Mouse (Mus musculus) CH12.LX (cell line): ENCODE measurements around the gene Chst15. TPM values are rescaled to one million over a fixed set of nuclear protein-coding genes. Genes with fewer than 3 reads are reported as not detected.

Source experiments
- DNase-seq: peaks from one replicate; pipeline ENCODE4 v3.0.0-alpha.2; 2013; ENCODE audit errors: extremely low read depth
- H3K27ac ChIP-seq: 2 replicates; pipeline ENCODE4 v1.5.1; 2012; ENCODE audit warnings: low read depth, mild to moderate bottlenecking, control low read depth, moderate library complexity; ENCODE audit not compliant: insufficient read depth
- H3K27me3 ChIP-seq: replicated peaks from 2 replicates; pipeline ENCODE3; 2012; ENCODE audit warnings: inconsistent platforms
- H3K36me3 ChIP-seq, 2 experiments: replicated peaks in 1 of 2; 2 replicates each; pipeline versions ENCODE3 to v1.6.1; 2012; ENCODE audit warnings: inconsistent platforms in 1 of 2, low read length in 1 of 2, mild to moderate bottlenecking in 1 of 2, mixed read lengths in 1 of 2, moderate library complexity in 1 of 2; ENCODE audit not compliant: control insufficient read depth in 1 of 2, insufficient read depth in 1 of 2
- H3K4me1 ChIP-seq, 2 experiments: 2 replicates each; pipeline ENCODE4 v1.6.1; 2012; ENCODE audit warnings: inconsistent platforms in 1 of 2, moderate library complexity in 1 of 2; ENCODE audit not compliant: insufficient read depth in 2 of 2, control insufficient read depth in 1 of 2
- H3K4me2 ChIP-seq: 2 replicates; pipeline ENCODE4 v1.6.1; 2012; ENCODE audit warnings: low read depth, mild to moderate bottlenecking, control low read depth; ENCODE audit not compliant: poor library complexity, insufficient read depth, severe bottlenecking
- H3K4me3 ChIP-seq, 3 experiments: fragments of 150-350 bp in 1 of 3; sonication (generic) in 1 of 3; replicated peaks in 1 of 3; 2 replicates each; pipeline versions ENCODE3 to v1.5.1; 2011 to 2012; ENCODE audit warnings: low read depth in 2 of 3, low read length in 2 of 3, mild to moderate bottlenecking in 2 of 3, moderate library complexity in 2 of 3, control low read depth in 1 of 3, improper control_type of control experiment in 1 of 3, inconsistent platforms in 1 of 3, mixed read lengths in 1 of 3; ENCODE audit not compliant: poor library complexity in 1 of 3
- H3K79me2 ChIP-seq: replicated peaks from 2 replicates; pipeline ENCODE4 v1.6.1; 2012; ENCODE audit warnings: mild to moderate bottlenecking, moderate library complexity; ENCODE audit not compliant: control insufficient read depth, poor library complexity, insufficient read depth, severe bottlenecking; ENCODE audit errors: extremely low read depth
- H3K9ac ChIP-seq: 2 replicates; pipeline ENCODE4 v1.6.1; 2012; ENCODE audit warnings: low read depth, mild to moderate bottlenecking, control low read depth, moderate library complexity; ENCODE audit not compliant: insufficient read depth
- H3K9me3 ChIP-seq: replicated peaks from 2 replicates; pipeline ENCODE3; 2012; ENCODE audit warnings: low read length, inconsistent platforms, mixed read lengths
- BHLHE40 ChIP-seq: IDR thresholded peaks from 2 replicates; pipeline ENCODE4 v1.6.1; 2011; ENCODE audit warnings: mild to moderate bottlenecking, low read depth, low read length, improper control_type of control experiment
- CHD2 ChIP-seq: IDR thresholded peaks from 2 replicates; pipeline ENCODE4 v1.6.1; 2011; ENCODE audit warnings: low read length, improper control_type of control experiment
- CTCF ChIP-seq, 2 experiments: IDR thresholded peaks in 1 of 2; conservative IDR thresholded peaks in 1 of 2; 2 replicates each; pipeline ENCODE4 v1.5.1; 2011 to 2012; ENCODE audit warnings: low read depth in 2 of 2, low read length in 2 of 2, improper control_type of control experiment in 1 of 2, inconsistent platforms in 1 of 2, mild to moderate bottlenecking in 1 of 2, moderate library complexity in 1 of 2
- E2F4 ChIP-seq: IDR thresholded peaks from 2 replicates; pipeline ENCODE4 v1.6.1; 2011; ENCODE audit warnings: low read depth, low read length, improper control_type of control experiment; ENCODE audit not compliant: insufficient replicate concordance
- ELF1 ChIP-seq: IDR thresholded peaks from 2 replicates; pipeline ENCODE4 v1.6.1; 2014; ENCODE audit warnings: low read depth, mild to moderate bottlenecking, inconsistent platforms, low read length, improper control_type of control experiment
- EP300 ChIP-seq: IDR thresholded peaks from 2 replicates; pipeline ENCODE4 v1.6.1; 2011; ENCODE audit warnings: low read length, improper control_type of control experiment
- ETS1 ChIP-seq: conservative IDR thresholded peaks from 2 replicates; pipeline ENCODE4 v1.6.1; 2012; ENCODE audit warnings: low read depth, mild to moderate bottlenecking, inconsistent platforms, low read length, improper control_type of control experiment, moderate library complexity
- GABPA ChIP-seq: IDR thresholded peaks from 2 replicates; pipeline ENCODE4 v1.6.1; 2012; ENCODE audit warnings: low read depth, low read length, improper control_type of control experiment, inconsistent platforms; ENCODE audit not compliant: insufficient replicate concordance
- IRF4 ChIP-seq: IDR thresholded peaks from 2 replicates; pipeline ENCODE4 v1.6.1; 2014; ENCODE audit warnings: low read depth, mild to moderate bottlenecking, inconsistent platforms, low read length, improper control_type of control experiment
- JUN ChIP-seq: IDR thresholded peaks from 2 replicates; pipeline ENCODE4 v1.6.1; 2011; ENCODE audit warnings: low read depth, mild to moderate bottlenecking, low read length, improper control_type of control experiment, moderate library complexity; ENCODE audit not compliant: insufficient read depth
- JUND ChIP-seq: conservative IDR thresholded peaks from 2 replicates; pipeline ENCODE4 v1.6.1; 2011; ENCODE audit warnings: low read depth, low read length, improper control_type of control experiment
- KAT2A ChIP-seq: IDR thresholded peaks from 2 replicates; pipeline ENCODE4 v1.6.1; 2012; ENCODE audit warnings: low read length, improper control_type of control experiment, inconsistent platforms; ENCODE audit not compliant: insufficient replicate concordance
- MAX ChIP-seq: IDR thresholded peaks from 2 replicates; pipeline ENCODE4 v1.6.1; 2011; ENCODE audit warnings: low read length, improper control_type of control experiment
- MAZ ChIP-seq: IDR thresholded peaks from 2 replicates; pipeline ENCODE4 v1.6.1; 2012; ENCODE audit warnings: low read depth, mild to moderate bottlenecking, inconsistent platforms, low read length, improper control_type of control experiment, moderate library complexity
- MEF2A ChIP-seq: IDR thresholded peaks from 2 replicates; pipeline ENCODE4 v1.6.1; 2014; ENCODE audit warnings: low read depth, mild to moderate bottlenecking, inconsistent platforms, low read length, improper control_type of control experiment, borderline replicate concordance
- MXI1 ChIP-seq: IDR thresholded peaks from 2 replicates; pipeline ENCODE4 v1.6.1; 2011; ENCODE audit warnings: mild to moderate bottlenecking, low read depth, low read length, improper control_type of control experiment
- MYC ChIP-seq: IDR thresholded peaks from 2 replicates; pipeline ENCODE4 v1.6.1; 2011; ENCODE audit warnings: low read depth, mild to moderate bottlenecking, improper control_type of control experiment, low read length
- NELFE ChIP-seq: IDR thresholded peaks from 2 replicates; pipeline ENCODE4 v1.6.1; 2011; ENCODE audit warnings: low read depth, low read length, improper control_type of control experiment
- NRF1 ChIP-seq: IDR thresholded peaks from 2 replicates; pipeline ENCODE4 v1.6.1; 2014; ENCODE audit warnings: low read depth, mild to moderate bottlenecking, inconsistent platforms, low read length, improper control_type of control experiment, moderate library complexity
- PAX5 ChIP-seq: IDR thresholded peaks from 2 replicates; pipeline ENCODE4 v1.6.1; 2012; ENCODE audit warnings: low read length, inconsistent platforms, mixed read lengths
- RCOR1 ChIP-seq: conservative IDR thresholded peaks from 2 replicates; pipeline ENCODE4 v1.6.1; 2012; ENCODE audit warnings: low read depth, mild to moderate bottlenecking, inconsistent platforms, low read length, improper control_type of control experiment
- SMC3 ChIP-seq: IDR thresholded peaks from 2 replicates; pipeline ENCODE4 v1.6.1; 2011; ENCODE audit warnings: low read depth, low read length, improper control_type of control experiment
- TCF12 ChIP-seq: IDR thresholded peaks from 2 replicates; pipeline ENCODE4 v1.6.1; 2014; ENCODE audit warnings: low read depth, mild to moderate bottlenecking, inconsistent platforms, low read length, improper control_type of control experiment
- UBTF ChIP-seq: IDR thresholded peaks from 2 replicates; pipeline ENCODE4 v1.6.1; 2012; ENCODE audit warnings: low read depth, mild to moderate bottlenecking, inconsistent platforms, low read length, improper control_type of control experiment, moderate library complexity
- USF1 ChIP-seq: IDR thresholded peaks from 2 replicates; pipeline ENCODE4 v1.6.1; 2014; ENCODE audit warnings: low read depth, mild to moderate bottlenecking, inconsistent platforms, low read length, improper control_type of control experiment
- ZKSCAN1 ChIP-seq: IDR thresholded peaks from 2 replicates; pipeline ENCODE4 v1.6.1; 2012; ENCODE audit warnings: low read depth, inconsistent platforms, low read length, improper control_type of control experiment, borderline replicate concordance
- ZNF384 ChIP-seq: IDR thresholded peaks from 2 replicates; pipeline ENCODE4 v1.6.1; 2012; ENCODE audit warnings: low read depth, low read length, improper control_type of control experiment, inconsistent platforms
- dilution Hi-C: fragments of 300-500 bp; cut with MboI; formaldehyde crosslinking; loops from 2 replicates; pipeline ENCODE4 v1.14.3; 2020; ENCODE audit warnings: low sequenced_read_pairs; ENCODE audit not compliant: extremely low pct_unique_long_range_greater_than_20kb, extremely low pct_ligation_motif_present
- in situ Hi-C: fragments of 300-500 bp; cut with MboI; formaldehyde crosslinking; loops from 3 replicates; pipeline ENCODE4 v1.14.3; 2019; ENCODE audit warnings: low sequenced_read_pairs, low pct_ligation_motif_present, low pct_unique_long_range_greater_than_20kb, mixed read lengths
- polyA plus RNA-seq: library from polyadenylated mRNA; unstranded; fragments of >175 nt; gene quantifications from 2 replicates; pipeline ENCODE4 v1.2.1, GENCODE M21; 2012; ENCODE audit warnings: low read depth; ENCODE audit not compliant: insufficient read length
- total RNA-seq, 2 experiments: library from RNA; depleted of rRNA; stranded (reverse); fragments of 300-350 nt in 1 of 2; fragments of >200 nt in 1 of 2; gene quantifications; 2 replicates each; pipeline ENCODE4 v1.2.3; 2012 to 2014

Gene Chst15
- total and polyA plus RNA-seq, 3 experiments = 0.42 to 0.81 (median 0.57) TPM

GRCm38 (mm10) chr7:132358709-132359108, 41.7 kb upstream of the Chst15 start:
- Histone ChIP-seq H3K36me3 (no peaks in the 10 kb centered on the region), H3K4me1 (no peaks in the 10 kb centered on the region; a peak in 1 of 4 replicates), H3K4me3 (no peak overlapping the region), H3K79me2 (no peaks in the 10 kb centered on the region), H3K27ac (no peak overlapping the region), H3K27me3 (peaks cover 67% of the 10 kb centered on the region), H3K9ac (no peak overlapping the region), H3K9me3 (peaks cover 17% of the 10 kb centered on the region), H3K4me2 (no peak overlapping the region)
- TF ChIP-seq NRF1 (no peak), JUND (no peak), JUN (no peak), BHLHE40 (no peak), SMC3 (no peak), CHD2 (no peak), RCOR1 (no peak), KAT2A (no peak), MAX (no peak), ETS1 (no peak), CTCF (conservative IDR thresholded peaks at IDR 0.05 in 1 of 2, IDR thresholded peaks at IDR 0.05 in 1 of 2; ENCODE audit: low read depth in 2 of 2, low read length in 2 of 2) (no peak), ELF1 (no peak), MAZ (no peak), USF1 (no peak), MXI1 (no peak), NELFE (no peak), GABPA (no peak), TCF12 (no peak), ZKSCAN1 (no peak), ZNF384 (no peak)
- in situ Hi-C loops = no loop called here
- dilution Hi-C loops = no loop called here
- DNase-seq = no peak

GRCm38 (mm10) chr7:132358250-132358649, 41.2 kb upstream of the Chst15 start:
- Histone ChIP-seq H3K79me2 (no peaks in the 10 kb centered on the region), H3K36me3 (no peaks in the 10 kb centered on the region), H3K4me3 (no peak overlapping the region), H3K4me1 (no peaks in the 10 kb centered on the region; a peak in 1 of 4 replicates), H3K9me3 (peaks cover 17% of the 10 kb centered on the region), H3K27me3 (peaks cover 69% of the 10 kb centered on the region), H3K27ac (no peak overlapping the region), H3K9ac (no peak overlapping the region), H3K4me2 (no peak overlapping the region)
- in situ Hi-C loops (no loop called here), dilution Hi-C loops (no loop called here)
- no peak for TF ChIP-seq BHLHE40
- TF ChIP-seq EP300 = no peak
- TF ChIP-seq MYC = no peak
- TF ChIP-seq MXI1 = no peak
- no peak for TF ChIP-seq IRF4
- no peak for TF ChIP-seq PAX5
- TF ChIP-seq NRF1 = no peak
- TF ChIP-seq MEF2A = no peak
- TF ChIP-seq E2F4 = no peak
- no peak for TF ChIP-seq MAX
- no peak for TF ChIP-seq JUN
- no peak for TF ChIP-seq ZNF384
- TF ChIP-seq KAT2A = no peak
- no peak for TF ChIP-seq TCF12
- TF ChIP-seq UBTF = no peak
- TF ChIP-seq RCOR1 = no peak
- DNase-seq = no peak
